Mouse (Mus musculus): ENCODE data around the gene Wwc2. TPM values are rescaled to one million over a fixed set of nuclear protein-coding genes. Genes with fewer than 3 reads are reported as not detected.

Gene Wwc2
- polyA plus RNA-seq, 1 experiment: 18.6 TPM

GRCm38 (mm10) chr8:47849842-47850241, 140.9 kb downstream of the Wwc2 start:
- peak; percentile 52; the same call in 1 of the 2 replicates for TF ChIP-seq CTCF (IDR thresholded peaks at IDR 0.05; ENCODE audit: control insufficient read depth, insufficient read depth, insufficient replicate concordance, low read depth, low read length)
- TF ChIP-seq POLR2A (IDR thresholded peaks at IDR 0.05; ENCODE audit: control insufficient read depth, low read depth, low read length): no peak
- Histone ChIP-seq H3K4me1 (ENCODE audit: control insufficient read depth, insufficient read depth, low read length) (no peaks in the 10 kb centered on the region; the same call in 1 of the 2 replicates), H3K4me3 (ENCODE audit: control insufficient read depth, low read depth, low read length) (no peak overlapping the region), H3K27me3 (ENCODE audit: control insufficient read depth, insufficient read depth, low read length) (no peaks in the 10 kb centered on the region), H3K36me3 (ENCODE audit: control insufficient read depth, insufficient read depth, low read length) (no peaks in the 10 kb centered on the region; the same call in 1 of the 2 replicates), H3K27ac (ENCODE audit: control insufficient read depth, insufficient read depth, low read depth, low read length) (no peak overlapping the region)

GRCm38 (mm10) chr8:47847931-47848330, 142.8 kb downstream of the Wwc2 start:
- Histone ChIP-seq H3K36me3 (ENCODE audit: control insufficient read depth, insufficient read depth, low read length) (no peaks in the 10 kb centered on the region; the same call in 1 of the 2 replicates), H3K4me1 (ENCODE audit: control insufficient read depth, insufficient read depth, low read length) (no peaks in the 10 kb centered on the region), H3K27ac (ENCODE audit: control insufficient read depth, insufficient read depth, low read depth, low read length) (no peak overlapping the region), H3K4me3 (ENCODE audit: control insufficient read depth, low read depth, low read length) (no peak overlapping the region), H3K27me3 (ENCODE audit: control insufficient read depth, insufficient read depth, low read length) (no peaks in the 10 kb centered on the region)
- TF ChIP-seq CTCF (IDR thresholded peaks at IDR 0.05; ENCODE audit: control insufficient read depth, insufficient read depth, insufficient replicate concordance, low read depth, low read length): no peak

DNA sequence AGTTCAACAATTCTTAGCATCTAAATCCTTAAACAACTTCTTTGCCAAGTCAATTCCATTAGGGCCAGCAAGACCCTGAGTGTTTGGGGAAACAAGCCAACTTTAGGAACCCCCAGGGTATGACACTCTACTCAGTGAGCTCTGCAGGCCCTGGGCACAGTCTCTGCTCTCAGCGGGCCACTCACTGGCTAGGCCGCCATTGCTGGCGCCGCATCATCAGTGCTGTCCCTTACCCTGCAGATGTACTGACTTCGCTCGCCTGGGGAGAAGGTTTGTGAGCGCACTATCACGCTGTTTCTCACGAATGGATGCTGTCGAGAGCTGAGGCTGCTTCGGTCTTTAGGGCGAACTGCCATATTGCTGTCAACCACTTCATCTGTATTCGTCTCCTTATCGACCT, 143.6 kb downstream of the Wwc2 start:
- Histone ChIP-seq H3K4me3 (ENCODE audit: control insufficient read depth, low read depth, low read length) (no peak overlapping the region), H3K27me3 (ENCODE audit: control insufficient read depth, insufficient read depth, low read length) (no peaks in the 10 kb centered on the region), H3K4me1 (ENCODE audit: control insufficient read depth, insufficient read depth, low read length) (no peaks in the 10 kb centered on the region), H3K36me3 (ENCODE audit: control insufficient read depth, insufficient read depth, low read length) (no peaks in the 10 kb centered on the region; the same call in none of the 2 replicates), H3K27ac (ENCODE audit: control insufficient read depth, insufficient read depth, low read depth, low read length) (no peak overlapping the region)
- TF ChIP-seq CTCF (IDR thresholded peaks at IDR 0.05; ENCODE audit: control insufficient read depth, insufficient read depth, insufficient replicate concordance, low read depth, low read length) (no peak), POLR2A (IDR thresholded peaks at IDR 0.05; ENCODE audit: control insufficient read depth, low read depth, low read length) (no peak)

- H3K27me3 ChIP-seq (ENCODE audit: control insufficient read depth, insufficient read depth, low read length): no peaks in the 10 kb centered on the region
- TF ChIP-seq CTCF (IDR thresholded peaks at IDR 0.05; ENCODE audit: control insufficient read depth, insufficient read depth, insufficient replicate concordance, low read depth, low read length) (no peak), POLR2A (IDR thresholded peaks at IDR 0.05; ENCODE audit: control insufficient read depth, low read depth, low read length) (no peak)
- no peaks in the 10 kb centered on the region; the same call in none of the 2 replicates for H3K36me3 ChIP-seq (ENCODE audit: control insufficient read depth, insufficient read depth, low read length)
- no peaks in the 10 kb centered on the region for H3K4me1 ChIP-seq (ENCODE audit: control insufficient read depth, insufficient read depth, low read length)
- no peak overlapping the region for H3K4me3 ChIP-seq (ENCODE audit: control insufficient read depth, low read depth, low read length)
- H3K27ac ChIP-seq (ENCODE audit: control insufficient read depth, insufficient read depth, low read depth, low read length): no peak overlapping the region
Measured at GRCm38 (mm10) chr8:47845956-47846355, 144.8 kb downstream of the Wwc2 start.

GRCm38 (mm10) chr8:47843651-47844050, 147.1 kb downstream of the Wwc2 start:
- no peak for TF ChIP-seq POLR2A (IDR thresholded peaks at IDR 0.05; ENCODE audit: control insufficient read depth, low read depth, low read length)
- no peak for TF ChIP-seq CTCF (IDR thresholded peaks at IDR 0.05; ENCODE audit: control insufficient read depth, insufficient read depth, insufficient replicate concordance, low read depth, low read length)
- Histone ChIP-seq H3K4me1 (ENCODE audit: control insufficient read depth, insufficient read depth, low read length) (no peaks in the 10 kb centered on the region), H3K36me3 (ENCODE audit: control insufficient read depth, insufficient read depth, low read length) (peaks cover 1% of the 10 kb centered on the region), H3K27ac (ENCODE audit: control insufficient read depth, insufficient read depth, low read depth, low read length) (no peak overlapping the region), H3K4me3 (ENCODE audit: control insufficient read depth, low read depth, low read length) (no peak overlapping the region), H3K27me3 (ENCODE audit: control insufficient read depth, insufficient read depth, low read length) (no peaks in the 10 kb centered on the region)

- no peak overlapping the region for H3K27ac ChIP-seq (ENCODE audit: control insufficient read depth, insufficient read depth, low read depth, low read length)
- TF ChIP-seq POLR2A (IDR thresholded peaks at IDR 0.05; ENCODE audit: control insufficient read depth, low read depth, low read length) (no peak), CTCF (IDR thresholded peaks at IDR 0.05; ENCODE audit: control insufficient read depth, insufficient read depth, insufficient replicate concordance, low read depth, low read length) (no peak)
- H3K36me3 ChIP-seq (ENCODE audit: control insufficient read depth, insufficient read depth, low read length): peaks cover 1% of the 10 kb centered on the region
- no peaks in the 10 kb centered on the region for H3K4me1 ChIP-seq (ENCODE audit: control insufficient read depth, insufficient read depth, low read length)
- no peaks in the 10 kb centered on the region for H3K27me3 ChIP-seq (ENCODE audit: control insufficient read depth, insufficient read depth, low read length)
- no peak overlapping the region for H3K4me3 ChIP-seq (ENCODE audit: control insufficient read depth, low read depth, low read length)
Measured at GRCm38 (mm10) chr8:47843063-47843462, 147.7 kb downstream of the Wwc2 start.

DNA sequence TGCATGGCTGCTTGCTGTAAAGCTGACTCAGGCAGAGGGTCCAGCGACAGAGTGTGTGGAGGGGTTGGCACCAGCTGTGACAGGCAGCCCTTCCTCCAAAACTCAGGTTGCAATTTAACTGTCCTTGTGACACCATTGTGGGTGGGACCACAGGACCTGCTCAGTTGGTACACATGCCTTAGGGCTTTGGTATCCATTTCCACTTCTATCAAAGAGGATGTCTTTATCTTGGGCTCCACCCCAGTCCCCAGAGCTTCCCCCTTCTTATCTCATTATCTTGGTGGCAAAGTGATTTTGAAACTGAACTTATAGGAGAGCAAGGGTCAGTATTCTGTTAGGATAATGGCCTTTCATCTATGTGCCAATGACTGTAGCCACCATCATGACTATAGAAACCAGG, 156.8 kb downstream of the Wwc2 start:
- no peak overlapping the region for H3K27ac ChIP-seq (ENCODE audit: control insufficient read depth, insufficient read depth, low read depth, low read length)
- TF ChIP-seq POLR2A (IDR thresholded peaks at IDR 0.05; ENCODE audit: control insufficient read depth, low read depth, low read length): no peak
- TF ChIP-seq CTCF (IDR thresholded peaks at IDR 0.05; ENCODE audit: control insufficient read depth, insufficient read depth, insufficient replicate concordance, low read depth, low read length): no peak
- no peaks in the 10 kb centered on the region for H3K27me3 ChIP-seq (ENCODE audit: control insufficient read depth, insufficient read depth, low read length)
- no peaks in the 10 kb centered on the region for H3K4me1 ChIP-seq (ENCODE audit: control insufficient read depth, insufficient read depth, low read length)
- H3K36me3 ChIP-seq (ENCODE audit: control insufficient read depth, insufficient read depth, low read length): no peaks in the 10 kb centered on the region; the same call in 1 of the 2 replicates
- no peak overlapping the region for H3K4me3 ChIP-seq (ENCODE audit: control insufficient read depth, low read depth, low read length)

DNA sequence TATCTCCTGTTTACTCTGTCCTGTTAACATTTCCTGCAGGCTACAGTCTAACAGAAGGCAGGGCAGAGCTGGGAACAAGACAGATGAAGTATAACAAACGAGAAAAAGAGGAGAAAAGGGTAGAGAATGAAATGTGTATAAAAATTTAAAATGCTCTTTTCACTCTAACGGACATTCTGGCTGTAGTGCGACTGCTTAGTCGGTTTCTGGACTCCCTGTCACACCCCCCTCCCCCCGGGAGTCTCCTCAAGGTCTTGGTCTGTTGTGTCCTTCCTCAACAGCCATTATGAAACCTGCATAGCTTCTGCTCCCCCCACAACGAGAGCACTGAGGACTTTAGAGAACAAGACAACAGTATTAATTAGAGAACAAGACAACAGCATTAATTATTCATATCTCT, 158.1 kb downstream of the Wwc2 start:
- no peaks in the 10 kb centered on the region for H3K27me3 ChIP-seq (ENCODE audit: control insufficient read depth, insufficient read depth, low read length)
- H3K27ac ChIP-seq (ENCODE audit: control insufficient read depth, insufficient read depth, low read depth, low read length): no peak overlapping the region
- H3K4me1 ChIP-seq (ENCODE audit: control insufficient read depth, insufficient read depth, low read length): no peaks in the 10 kb centered on the region
- TF ChIP-seq POLR2A (IDR thresholded peaks at IDR 0.05; ENCODE audit: control insufficient read depth, low read depth, low read length): no peak
- TF ChIP-seq CTCF (IDR thresholded peaks at IDR 0.05; ENCODE audit: control insufficient read depth, insufficient read depth, insufficient replicate concordance, low read depth, low read length): no peak
- H3K36me3 ChIP-seq (ENCODE audit: control insufficient read depth, insufficient read depth, low read length): no peaks in the 10 kb centered on the region; the same call in none of the 2 replicates
- H3K4me3 ChIP-seq (ENCODE audit: control insufficient read depth, low read depth, low read length): no peak overlapping the region
